Mouse (Mus musculus) liver, embryonic 14.5 days (tissue): ENCODE measurements around the gene Fam43b.

Experiments
- CTCF ChIP-seq: IDR thresholded peaks from 2 replicates; pipeline ENCODE4 v1.5.1; 2016; ENCODE audit warnings: antibody characterized with exemption, low read depth, control low read depth
- EP300 ChIP-seq: IDR thresholded peaks from 2 replicates; pipeline ENCODE4 v1.6.1; 2016; ENCODE audit warnings: antibody characterized with exemption, low read depth

- no peak for TF ChIP-seq EP300
- TF ChIP-seq CTCF, result 0 out of 2 replicates have a peak, but pooled peaks have one; percentile 8
These were observed 20.1 kb upstream of the Fam43b start for GRCm38 (mm10) chr4:138416414-138416813.
